Mouse (Mus musculus) hindbrain, embryonic 16.5 days (tissue): ENCODE measurements around the gene Bcl2l10. TPM values are rescaled to one million over a fixed set of nuclear protein-coding genes. Genes with fewer than 3 reads are reported as not detected.

Experiments used
- ATAC-seq: fragments of 200-750 bp; cut with Nextera tagmentation; 2 replicates; pipeline ENCODE4 v1.8.0; 2017; ENCODE audit warnings: moderate TSS enrichment, moderate library complexity
- H3K27ac ChIP-seq: fragments of 300-500 bp; sonication (generic); 2 replicates; pipeline ENCODE4 v1.5.1; 2014; ENCODE audit warnings: low read depth, mild to moderate bottlenecking, control low read depth, low read length, moderate library complexity
- H3K27me3 ChIP-seq: fragments of 300-500 bp; sonication (generic); replicated peaks from 2 replicates; pipeline ENCODE4 v1.6.1; 2014; ENCODE audit warnings: low read length; ENCODE audit not compliant: control insufficient read depth, insufficient read depth
- H3K36me3 ChIP-seq: fragments of 300-500 bp; sonication (generic); 2 replicates; pipeline ENCODE4 v1.6.1; 2014; ENCODE audit warnings: mild to moderate bottlenecking, low read length, moderate library complexity, mixed read lengths; ENCODE audit not compliant: control insufficient read depth, insufficient read depth
- H3K4me1 ChIP-seq: fragments of 300-500 bp; sonication (generic); 2 replicates; pipeline ENCODE4 v1.6.1; 2014; ENCODE audit warnings: low read depth, low read length; ENCODE audit not compliant: control insufficient read depth, insufficient read depth
- H3K4me2 ChIP-seq: fragments of 300-500 bp; sonication (generic); 2 replicates; pipeline ENCODE4 v1.6.1; 2014; ENCODE audit warnings: mild to moderate bottlenecking, low read length, control low read depth, moderate library complexity
- H3K4me3 ChIP-seq: fragments of 300-500 bp; sonication (generic); 2 replicates; pipeline ENCODE4 v1.5.1; 2014; ENCODE audit warnings: mild to moderate bottlenecking, low read length, control low read depth, moderate library complexity
- H3K9ac ChIP-seq: fragments of 300-500 bp; sonication (generic); 2 replicates; pipeline ENCODE4 v1.6.1; 2014; ENCODE audit warnings: low read depth, mild to moderate bottlenecking, control low read depth, low read length, moderate library complexity
- H3K9me3 ChIP-seq: fragments of 300-500 bp; sonication (generic); 2 replicates; pipeline ENCODE4 v1.6.1; 2014; ENCODE audit warnings: mild to moderate bottlenecking, low read length, moderate library complexity; ENCODE audit not compliant: control insufficient read depth
- WGBS: fragments of 180-500 bp; shearing (Covaris S2); extraction: QIAGEN DNeasy Blood & Tissue Kit; methylation state at CpG from one replicate; pipeline ENCODE4 v1.1.7; 2014; 5-methylcytosine and 5-hydroxymethylcytosine counted together
- polyA plus RNA-seq: library from polyadenylated mRNA; unstranded; fragments of >200 nt; fragmentation: Nextera tagmentation; extraction: Ambion mirVana; gene quantifications from 2 replicates; pipeline ENCODE4 v1.2.1, GENCODE M21; 2015

The Bcl2l10 gene
- polyA plus RNA-seq, 1 experiment from 2014 or later, result not detected

DNA sequence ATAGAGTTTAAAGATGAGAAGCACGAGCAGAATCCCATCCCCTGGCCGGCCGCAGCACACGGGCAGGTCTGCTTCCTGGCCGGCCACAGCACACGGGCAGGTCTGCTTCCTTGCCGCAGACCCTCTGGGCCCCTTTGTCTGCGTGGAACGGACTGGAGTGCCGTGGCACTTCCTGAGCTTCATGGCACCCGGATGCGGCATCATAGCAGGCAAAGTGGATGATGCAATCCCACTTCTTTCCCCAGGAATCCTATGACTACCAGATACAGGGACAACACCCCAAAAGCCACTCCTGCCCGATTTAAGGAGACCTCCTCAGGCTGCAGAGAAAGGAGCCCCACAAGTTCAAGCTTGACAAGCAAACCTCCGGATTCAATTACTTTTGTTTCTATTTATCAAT is 35.3 kb downstream of the Bcl2l10 start:
- 90% methylated on average over 14 of the region's 14 CpGs for WGBS

DNA sequence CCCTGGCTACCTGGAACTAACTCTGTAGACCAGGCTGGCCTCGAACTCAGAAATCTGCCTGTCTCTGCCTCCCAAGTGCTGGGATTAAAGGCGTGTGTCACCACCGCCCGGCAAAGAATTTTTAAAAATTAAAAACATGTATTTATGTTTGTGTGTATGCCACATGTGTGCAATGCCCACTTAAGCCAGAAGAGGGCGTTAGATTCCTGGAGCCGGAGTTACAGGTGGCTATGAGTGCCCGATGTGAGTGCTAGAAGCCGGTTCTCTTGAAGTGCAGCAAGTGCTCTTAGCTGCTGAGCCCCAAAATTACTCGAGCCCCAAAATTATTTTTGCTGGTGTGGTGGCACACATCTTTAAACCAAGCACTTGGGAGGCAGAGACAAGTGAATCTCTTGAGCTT is 36.2 kb downstream of the Bcl2l10 start:
- Histone ChIP-seq H3K9me3 (no peaks in the 10 kb centered on the region), H3K36me3 (peaks cover 15% of the 10 kb centered on the region), H3K9ac (no peak overlapping the region), H3K4me2 (no peak overlapping the region), H3K4me3 (no peak overlapping the region), H3K4me1 (no peaks in the 10 kb centered on the region), H3K27me3 (no peaks in the 10 kb centered on the region), H3K27ac (no peak overlapping the region)
- no peak for ATAC-seq
- WGBS, result 86% methylated on average over 9 of the region's 9 CpGs

More for the DNA sequence above, 35.3 kb downstream of the Bcl2l10 start:
- H3K9ac ChIP-seq, result no peak overlapping the region
- H3K36me3 ChIP-seq, result peaks cover 11% of the 10 kb centered on the region
- ATAC-seq, result no peak
- H3K27ac ChIP-seq, result no peak overlapping the region
- H3K4me1 ChIP-seq, result no peaks in the 10 kb centered on the region
- H3K27me3 ChIP-seq, result no peaks in the 10 kb centered on the region
- no peak overlapping the region for H3K4me2 ChIP-seq
- no peaks in the 10 kb centered on the region for H3K9me3 ChIP-seq
- no peak overlapping the region for H3K4me3 ChIP-seq

- no peak overlapping the region for H3K4me3 ChIP-seq
- no peak for ATAC-seq
- 89% methylated on average over 3 of the region's 3 CpGs for WGBS
- H3K4me2 ChIP-seq, result no peak overlapping the region
- peaks cover 22% of the 10 kb centered on the region for H3K36me3 ChIP-seq
- H3K9me3 ChIP-seq, result no peaks in the 10 kb centered on the region
- H3K27ac ChIP-seq, result no peak overlapping the region
- H3K27me3 ChIP-seq, result no peaks in the 10 kb centered on the region
- H3K9ac ChIP-seq, result no peak overlapping the region
- no peaks in the 10 kb centered on the region for H3K4me1 ChIP-seq
These were observed 36.9 kb downstream of the Bcl2l10 start for GRCm38 (mm10) chr9:75384337-75384962.

DNA sequence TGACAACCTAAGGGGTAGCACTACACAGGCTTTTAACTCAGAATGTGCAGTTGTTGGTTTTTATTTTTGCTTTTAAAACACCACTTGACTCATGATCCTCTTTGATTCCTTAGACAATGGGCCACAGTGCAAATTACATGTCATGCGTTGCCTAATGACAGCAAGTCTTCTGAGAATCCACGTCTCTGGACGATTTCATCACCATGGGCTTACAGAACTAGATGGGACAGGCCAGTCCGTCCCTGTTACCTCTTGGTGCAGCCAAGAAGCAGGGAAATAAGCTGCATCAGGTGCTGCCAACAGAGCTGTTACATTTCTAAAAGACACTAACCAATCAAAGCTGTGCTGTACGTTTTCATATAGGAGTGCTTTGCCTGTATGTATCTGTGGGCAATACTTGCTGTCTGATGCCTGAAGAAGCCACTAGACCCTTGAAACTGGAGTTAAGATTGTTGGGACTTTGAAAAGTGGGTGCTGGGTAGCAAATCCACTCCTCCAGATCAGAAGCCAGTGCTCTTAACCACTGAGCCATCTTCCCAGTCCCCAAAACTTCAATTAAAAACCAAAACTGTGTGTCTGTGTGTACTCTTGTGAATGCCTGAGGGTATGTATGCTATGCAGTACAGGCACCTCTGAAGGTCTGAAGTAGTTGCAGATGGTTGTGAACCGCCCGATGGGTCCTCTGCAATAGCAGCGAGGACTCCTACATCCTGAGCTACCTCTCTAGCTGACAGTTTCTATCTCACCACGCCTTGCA is 37.8 kb downstream of the Bcl2l10 start:
- 81% methylated on average over 9 of the region's 9 CpGs for WGBS
- Histone ChIP-seq H3K4me2 (no peak overlapping the region), H3K9ac (no peak overlapping the region), H3K9me3 (no peaks in the 10 kb centered on the region), H3K4me1 (no peaks in the 10 kb centered on the region), H3K36me3 (peaks cover 26% of the 10 kb centered on the region), H3K4me3 (no peak overlapping the region), H3K27me3 (no peaks in the 10 kb centered on the region), H3K27ac (no peak overlapping the region)
- no peak for ATAC-seq

DNA sequence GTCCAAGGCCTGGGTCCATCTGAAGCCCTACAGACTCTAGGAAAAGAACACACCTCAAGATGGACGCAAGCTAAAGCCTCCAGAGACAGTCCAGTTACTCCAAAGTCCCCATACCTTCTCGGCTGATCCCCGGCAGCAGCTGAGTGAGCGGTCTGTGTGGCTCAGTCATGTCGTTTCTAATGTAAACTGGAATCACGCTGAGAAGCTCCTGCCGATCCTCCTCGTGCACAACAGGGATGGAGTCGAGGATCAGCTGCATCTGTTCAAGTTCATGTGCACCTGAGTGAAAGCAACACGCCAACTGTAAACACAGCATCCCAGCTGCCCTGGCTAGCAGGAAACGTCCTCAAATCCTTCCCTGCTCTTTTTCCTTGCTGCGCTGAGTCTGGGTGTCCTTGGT is 45.7 kb downstream of the Bcl2l10 start:
- no peaks in the 10 kb centered on the region for H3K27me3 ChIP-seq
- no peaks in the 10 kb centered on the region for H3K4me1 ChIP-seq
- no peak overlapping the region for H3K4me2 ChIP-seq
- H3K27ac ChIP-seq, result no peak overlapping the region
- WGBS, result 76% methylated on average over 12 of the region's 12 CpGs
- H3K9me3 ChIP-seq, result no peaks in the 10 kb centered on the region
- H3K36me3 ChIP-seq, result peaks cover 34% of the 10 kb centered on the region
- no peak overlapping the region for H3K4me3 ChIP-seq
- ATAC-seq, result no peak
- no peak overlapping the region for H3K9ac ChIP-seq

GRCm38 (mm10) chr9:75395971-75396370 is 48.4 kb downstream of the Bcl2l10 start:
- H3K4me1 ChIP-seq, result 0 out of 2 replicates have a peak, but pooled peaks cover 3% of the 10 kb centered on the region
- WGBS, result 96% methylated on average over 6 of the region's 6 CpGs
- H3K9me3 ChIP-seq, result no peaks in the 10 kb centered on the region
- H3K27me3 ChIP-seq, result no peaks in the 10 kb centered on the region
- H3K27ac ChIP-seq, result no peak overlapping the region
- H3K36me3 ChIP-seq, result peaks cover 19% of the 10 kb centered on the region
- ATAC-seq, result no peak
- no peak overlapping the region for H3K4me2 ChIP-seq
- no peak overlapping the region for H3K9ac ChIP-seq
- H3K4me3 ChIP-seq, result no peak overlapping the region

DNA sequence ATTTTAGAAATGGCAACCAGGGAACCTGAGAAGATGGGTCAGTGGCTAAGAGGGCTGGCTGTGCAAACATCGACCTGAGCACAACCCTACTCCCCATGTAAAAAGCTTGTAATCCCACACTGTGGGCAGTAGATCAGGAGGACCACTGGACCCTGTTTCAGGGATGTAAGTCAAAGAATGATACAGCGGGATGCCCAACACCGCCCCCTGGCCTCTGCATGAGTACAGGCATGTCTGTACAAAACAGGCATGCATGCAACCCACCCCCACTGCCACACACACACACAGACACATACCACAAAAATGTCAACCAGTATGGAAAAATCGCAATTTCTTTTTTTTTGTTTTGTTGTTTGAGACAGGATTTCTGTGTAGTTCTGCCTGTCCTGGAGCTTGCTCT is 51.5 kb downstream of the Bcl2l10 start:
- no peak overlapping the region for H3K4me3 ChIP-seq
- no peaks in the 10 kb centered on the region for H3K9me3 ChIP-seq
- H3K36me3 ChIP-seq, result peaks cover 11% of the 10 kb centered on the region
- no peak overlapping the region for H3K27ac ChIP-seq
- H3K4me2 ChIP-seq, result no peak overlapping the region
- H3K4me1 ChIP-seq, result peaks cover 9% of the 10 kb centered on the region; the same call in 1 of the 2 replicates
- H3K27me3 ChIP-seq, result no peaks in the 10 kb centered on the region
- 96% methylated on average over 4 of the region's 4 CpGs for WGBS
- no peak overlapping the region for H3K9ac ChIP-seq
- no peak for ATAC-seq

DNA sequence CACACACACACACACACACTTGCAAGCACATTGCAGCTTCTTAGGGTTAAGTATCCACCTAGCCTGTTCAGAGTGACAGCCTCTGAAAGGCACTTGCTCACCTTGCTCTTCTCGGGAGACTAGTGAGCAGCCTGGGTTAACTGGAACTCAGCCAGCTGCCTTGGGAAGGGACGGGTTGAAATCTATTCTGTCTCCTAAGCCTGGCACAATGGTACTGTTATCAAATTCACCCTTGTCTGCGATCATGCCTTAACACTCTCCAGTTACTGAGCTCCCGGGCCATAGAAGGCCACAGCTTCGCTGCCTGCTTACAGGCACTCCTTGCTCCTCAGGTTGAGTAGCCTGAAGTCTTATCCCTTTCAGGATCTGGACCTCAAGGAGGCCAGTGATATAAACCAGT is 53.1 kb downstream of the Bcl2l10 start:
- Histone ChIP-seq H3K36me3 (0 out of 2 replicates have a peak, but pooled peaks cover 3% of the 10 kb centered on the region), H3K9ac (no peak overlapping the region), H3K4me3 (no peak overlapping the region), H3K9me3 (no peaks in the 10 kb centered on the region), H3K4me1 (peaks cover 9% of the 10 kb centered on the region; the same call in 1 of the 2 replicates), H3K27me3 (no peaks in the 10 kb centered on the region), H3K4me2 (no peak overlapping the region), H3K27ac (no peak overlapping the region)
- ATAC-seq, result no peak
- WGBS, result 63% methylated on average over 5 of the region's 5 CpGs
